In the genomic region with DNA sequence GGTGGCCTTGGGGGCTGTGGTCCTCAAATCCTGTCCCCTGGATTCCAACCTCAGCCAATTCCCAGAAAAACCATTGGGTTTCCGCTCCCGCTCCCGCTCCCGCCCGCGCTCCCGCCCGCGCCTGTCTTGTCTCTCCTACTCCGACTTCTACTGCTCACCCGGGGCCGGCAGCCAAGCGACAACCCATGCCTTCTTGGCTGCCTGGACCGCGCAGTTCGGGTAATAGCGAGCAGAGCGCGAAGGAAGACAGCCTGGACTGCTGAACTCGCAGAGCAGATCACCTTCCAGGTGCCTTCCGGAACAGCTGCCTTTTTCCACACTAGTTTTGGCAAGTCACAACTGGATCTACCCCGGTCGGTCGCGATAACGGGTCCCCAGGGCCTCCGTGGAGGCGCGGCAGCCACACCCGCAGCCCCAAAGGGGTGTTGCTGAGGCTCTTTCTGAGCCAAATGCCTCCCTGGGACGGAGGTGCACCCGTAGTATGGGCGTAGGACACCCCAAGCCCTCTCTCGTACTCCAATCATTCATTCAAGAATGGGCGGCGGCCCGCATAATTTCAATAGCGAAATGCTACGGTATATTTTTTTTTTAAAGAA, we compare ENCODE assay signal across 9 mouse cellular contexts. TPM values are rescaled to one million over a fixed set of nuclear protein-coding genes. Genes with fewer than 3 reads are reported as not detected.
DNase-seq lines count a peak whose midpoint lies in the region; ATAC-seq and TF ChIP-seq lines count a peak whose summit lies in the region.
"Had no signal": no experiment of that assay in that cellular context is flagged by ENCODE, and none has a peak within 500 bp of the region (broad histone marks: within the 10 kb centered on the region; RNA-seq: fewer than 3 reads in every experiment).

No protein-coding gene starts in this region.

- H3K9me3 ChIP-seq in kidney, postnatal 0 days (replicated peaks; ENCODE audit: low read length) = no peaks in the 10 kb centered on the region
- H3K9me3 ChIP-seq in midbrain, embryonic 13.5 days = no peaks in the 10 kb centered on the region

- WGBS in kidney, postnatal 0 days = 4% methylated on average over 39 of the region's 39 CpGs
- WGBS in midbrain, embryonic 13.5 days = 2% methylated on average over 39 of the region's 39 CpGs

- no peak overlapping the region for H3K4me3 ChIP-seq in kidney, postnatal 0 days (replicated peaks; ENCODE audit: low read depth, low read length)
- H3K4me3 ChIP-seq in midbrain, embryonic 13.5 days (replicated peaks) = 0 out of 2 replicates have a peak overlapping the region, but pooled peaks have one; percentile 4

- no peaks in the 10 kb centered on the region for H3K36me3 ChIP-seq in kidney, postnatal 0 days (ENCODE audit: insufficient read depth, low read length)
- no peaks in the 10 kb centered on the region for H3K36me3 ChIP-seq in midbrain, embryonic 13.5 days

- no peak overlapping the region for H3K9ac ChIP-seq in kidney, postnatal 0 days (ENCODE audit: low read depth, low read length)
- H3K9ac ChIP-seq in midbrain, embryonic 13.5 days (replicated peaks) = no peak overlapping the region

- TF ChIP-seq CTCF in kidney, postnatal 0 days (IDR thresholded peaks at IDR 0.05; ENCODE audit: low read depth) = no peak

- ATAC-seq in kidney, postnatal 0 days (replicated peaks; ENCODE audit: low FRiP score, low read depth) = no peak
- ATAC-seq in midbrain, embryonic 13.5 days = no peak
- ATAC-seq in activated CD4-positive, CD25-positive, alpha-beta regulatory T cell, adult 4 months = no peak

- H3K4me1 ChIP-seq in kidney, postnatal 0 days (replicated peaks; ENCODE audit: insufficient read depth, low read length) = peaks cover 13% of the 10 kb centered on the region
- peaks cover 36% of the 10 kb centered on the region for H3K4me1 ChIP-seq in midbrain, embryonic 13.5 days (replicated peaks)

- no peak overlapping the region for H3K27ac ChIP-seq in kidney, postnatal 0 days
- H3K27ac ChIP-seq in midbrain, embryonic 13.5 days = no peak overlapping the region

- H3K27me3 ChIP-seq in kidney, postnatal 0 days (ENCODE audit: insufficient read depth, low read length) = peaks cover 97% of the 10 kb centered on the region
- H3K27me3 ChIP-seq in midbrain, embryonic 13.5 days = peaks cover 100% of the 10 kb centered on the region

- peak; percentile 53 for DNase-seq in embryo, embryonic 10 days (ENCODE audit: low spot score)
- no peak for DNase-seq in embryo, embryonic 11 days
- peak; percentile 31 for DNase-seq in thymus, postnatal 4 days
- DNase-seq in thymus, postnatal 14 days = no peak
- peak; percentile 62 for DNase-seq in kidney, postnatal 0 days (ENCODE audit: low spot score)
- DNase-seq in layer of hippocampus, postnatal 25 days (ENCODE audit: extremely low spot score in 1 of 2, low spot score in 1 of 2) = no peak

- H3K4me2 ChIP-seq in kidney, postnatal 0 days (ENCODE audit: low read length) = 0 out of 2 replicates have a peak overlapping the region, but pooled peaks have one; percentile 5
- peak overlapping the region; percentile 9; the same call in 1 of the 2 replicates for H3K4me2 ChIP-seq in midbrain, embryonic 13.5 days (replicated peaks)

RNA-seq across cellular contexts. Expression of a gene that starts 3.0 kb away (rescaled TPM):
- not detected in 2 replicates for polyA plus RNA-seq in kidney, postnatal 0 days (2015; fragmentation: Nextera tagmentation; extraction: Ambion mirVana)
- polyA plus RNA-seq in midbrain, embryonic 13.5 days (2015; fragmentation: Nextera tagmentation; extraction: Ambion mirVana) = not detected in 2 replicates
- total RNA-seq in layer of hippocampus, postnatal 25 days (2021) = not detected
- polyA plus RNA-seq in activated CD4-positive, CD25-positive, alpha-beta regulatory T cell, adult 4 months (2017; shearing (Covaris generic)) = not detected
- total RNA-seq: neutrophil, adult 5-6 weeks had no signal

RNA-seq across cellular contexts. Expression of a gene that starts 23.2 kb away (rescaled TPM):
- 0.45 and 0.62 TPM in 2 replicates for polyA plus RNA-seq in kidney, postnatal 0 days (2015; fragmentation: Nextera tagmentation; extraction: Ambion mirVana)
- polyA plus RNA-seq in midbrain, embryonic 13.5 days (2015; fragmentation: Nextera tagmentation; extraction: Ambion mirVana) = 0.27 and 0.30 TPM in 2 replicates
- not detected for total RNA-seq in layer of hippocampus, postnatal 25 days (2021)
- not detected for polyA plus RNA-seq in activated CD4-positive, CD25-positive, alpha-beta regulatory T cell, adult 4 months (2017; shearing (Covaris generic))
- total RNA-seq: neutrophil, adult 5-6 weeks had no signal

Comparison
In these comparisons a context has a peak if more than half of its experiments do, and no peak if none do; other contexts are left out.
1. DNase-seq: peak in embryo, embryonic 10 days (single experiment), thymus, postnatal 4 days (single experiment) and kidney, postnatal 0 days (single experiment); none in embryo, embryonic 11 days (single experiment), thymus, postnatal 14 days (single experiment) and layer of hippocampus, postnatal 25 days (0 of 2).